Mouse (Mus musculus): ENCODE results near the gene Runx1.

- TF ChIP-seq CTCF (IDR thresholded peaks at IDR 0.05; ENCODE audit: low read depth) = no peak
- no peak for TF ChIP-seq EP300 (optimal IDR thresholded peaks at IDR 0.05)
Observed at GRCm38 (mm10) chr16:92865314-92865713, 39.4 kb upstream of the Runx1 start.

Data from stomach, postnatal 0 days (tissue).